Mouse (Mus musculus) stomach, embryonic 14.5 days (tissue): ENCODE measurements around the gene Tm9sf2. TPM values are rescaled to one million over a fixed set of nuclear protein-coding genes. Genes with fewer than 3 reads are reported as not detected.
"Not testable (repeated sequence)": the region's sequence is repeated elsewhere in the genome, so short reads cannot be mapped to it uniquely, and the experiment has no call there.

Experiments used
- ATAC-seq: fragments of 200-750 bp; cut with Nextera tagmentation; 2 replicates; pipeline ENCODE4 v1.8.0; 2017; ENCODE audit warnings: low read depth, moderate TSS enrichment; ENCODE audit not compliant: insufficient number of reproducible peaks, insufficient read depth, low FRiP score
- H3K27ac ChIP-seq: fragments of 300-500 bp; sonication (generic); 2 replicates; pipeline ENCODE4 v1.5.1; 2014; ENCODE audit warnings: mild to moderate bottlenecking, low read length, moderate library complexity, mixed read lengths
- H3K27me3 ChIP-seq: fragments of 300-500 bp; sonication (generic); 2 replicates; pipeline ENCODE4 v1.6.1; 2014; ENCODE audit warnings: low read length, control low read depth, mixed read lengths; ENCODE audit not compliant: control insufficient read depth, insufficient read depth
- H3K36me3 ChIP-seq: fragments of 300-500 bp; sonication (generic); 2 replicates; pipeline ENCODE4 v1.6.1; 2014; ENCODE audit warnings: mild to moderate bottlenecking, control low read depth, low read length, moderate library complexity, mixed read lengths; ENCODE audit not compliant: control insufficient read depth, insufficient read depth
- H3K4me1 ChIP-seq: fragments of 300-500 bp; sonication (generic); 2 replicates; pipeline ENCODE4 v1.6.1; 2014; ENCODE audit warnings: low read length, control low read depth, mixed read lengths; ENCODE audit not compliant: control insufficient read depth, insufficient read depth
- H3K4me2 ChIP-seq: fragments of 300-500 bp; sonication (generic); replicated peaks from 2 replicates; pipeline ENCODE4 v1.6.1; 2014; ENCODE audit warnings: low read depth, low read length, control low read depth
- H3K4me3 ChIP-seq: fragments of 300-500 bp; sonication (generic); 2 replicates; pipeline ENCODE4 v1.5.1; 2014; ENCODE audit warnings: low read depth, low read length, control low read depth
- H3K9ac ChIP-seq: fragments of 300-500 bp; sonication (generic); replicated peaks from 2 replicates; pipeline ENCODE4 v1.6.1; 2014; ENCODE audit warnings: low read depth, mild to moderate bottlenecking, control low read depth, low read length, moderate library complexity, mixed read lengths
- H3K9me3 ChIP-seq: fragments of 300-500 bp; sonication (generic); 2 replicates; pipeline ENCODE4 v1.6.1; 2016; ENCODE audit warnings: low read depth, low read length, control low read depth; ENCODE audit not compliant: control insufficient read depth
- WGBS: fragments of 180-500 bp; shearing (Covaris S2); extraction: QIAGEN DNeasy Blood & Tissue Kit; methylation state at CpG from one replicate; pipeline ENCODE4 v1.1.7; 2014; 5-methylcytosine and 5-hydroxymethylcytosine counted together
- polyA plus RNA-seq: library from polyadenylated mRNA; unstranded; fragments of >200 nt; fragmentation: Nextera tagmentation; extraction: Ambion mirVana; gene quantifications from 2 replicates; pipeline ENCODE4 v1.2.1, GENCODE M21; 2014

Tm9sf2 gene
- polyA plus RNA-seq, 1 experiment from 2014 or later = 166 TPM

DNA sequence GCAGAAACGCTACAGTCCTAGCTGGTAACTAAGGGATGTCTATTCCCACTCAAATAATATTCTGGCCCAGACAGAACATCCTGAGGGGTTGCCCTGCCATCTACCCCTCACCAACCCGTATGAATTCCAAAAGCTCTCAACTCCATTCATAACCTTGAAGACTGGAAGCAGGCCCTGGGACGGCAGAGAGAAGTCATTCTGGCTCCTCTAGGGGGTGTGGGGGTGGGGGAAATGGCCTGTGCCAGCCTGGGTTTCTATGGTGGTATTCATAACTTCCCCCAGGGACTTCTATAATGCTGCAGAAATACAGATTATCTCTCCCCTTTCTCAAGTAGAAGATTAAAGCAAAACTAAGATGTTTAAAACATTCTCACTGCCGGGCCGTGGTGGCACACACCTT is 26.9 kb upstream of the Tm9sf2 start:
- no peak overlapping the region for H3K4me2 ChIP-seq

DNA sequence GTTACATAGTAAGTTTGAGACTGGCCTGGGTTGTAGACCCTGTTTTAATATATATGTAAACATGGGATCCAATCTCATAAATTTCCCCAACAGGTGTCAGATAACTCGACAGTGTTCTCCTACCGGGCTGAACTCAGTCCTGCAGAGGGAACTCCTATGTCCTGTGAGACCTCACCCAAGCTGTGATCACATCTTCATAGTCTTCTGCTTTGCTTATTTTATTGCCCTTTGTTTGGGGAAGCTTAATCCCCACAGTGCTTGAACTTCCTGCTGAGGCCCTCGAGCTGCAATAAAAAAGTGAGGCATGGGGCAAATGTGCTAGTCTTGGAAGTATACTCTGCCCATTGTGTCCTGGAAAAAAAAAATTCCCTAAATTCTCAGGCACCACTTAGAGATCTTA is 25.5 kb upstream of the Tm9sf2 start:
- no peaks in the 10 kb centered on the region for H3K9me3 ChIP-seq
- no peaks in the 10 kb centered on the region for H3K27me3 ChIP-seq
- H3K4me2 ChIP-seq = no peak overlapping the region
- no peak overlapping the region for H3K4me3 ChIP-seq
- no peaks in the 10 kb centered on the region for H3K36me3 ChIP-seq
- H3K4me1 ChIP-seq = no peaks in the 10 kb centered on the region
- WGBS = 18% methylated on average over 3 of the region's 3 CpGs
- ATAC-seq = no peak
- no peak overlapping the region for H3K9ac ChIP-seq
- H3K27ac ChIP-seq = no peak overlapping the region

More for the DNA sequence above, 26.9 kb upstream of the Tm9sf2 start:
- no peak overlapping the region for H3K9ac ChIP-seq
- WGBS = 86% methylated on average over 5 of the region's 5 CpGs
- H3K27ac ChIP-seq = no peak overlapping the region
- no peaks in the 10 kb centered on the region for H3K9me3 ChIP-seq
- H3K36me3 ChIP-seq = no peaks in the 10 kb centered on the region
- no peak for ATAC-seq
- H3K4me3 ChIP-seq = no peak overlapping the region
- no peaks in the 10 kb centered on the region for H3K27me3 ChIP-seq
- no peaks in the 10 kb centered on the region for H3K4me1 ChIP-seq

DNA sequence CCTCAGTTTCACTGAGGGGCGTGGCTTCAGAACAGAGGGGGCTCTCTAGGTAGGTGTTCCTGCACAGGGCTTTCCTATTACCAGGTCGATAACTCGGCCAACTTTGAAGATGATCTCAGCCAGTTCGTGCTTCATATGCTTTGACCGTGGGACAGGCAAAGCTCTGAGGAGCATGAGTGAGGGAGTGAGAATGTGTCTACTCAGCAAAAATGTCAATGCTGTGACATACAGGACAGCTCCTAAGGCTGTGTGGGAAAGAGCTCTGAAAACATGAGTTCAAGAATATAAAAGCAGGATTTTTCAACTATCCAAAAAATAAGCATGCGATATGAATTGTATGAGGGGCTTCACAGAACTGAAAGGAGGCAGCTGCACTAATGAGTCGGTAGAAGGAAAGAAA is 23.3 kb upstream of the Tm9sf2 start:
- Histone ChIP-seq H3K4me2 (no peak overlapping the region), H3K9ac (no peak overlapping the region), H3K36me3 (no peaks in the 10 kb centered on the region), H3K9me3 (no peaks in the 10 kb centered on the region), H3K4me1 (no peaks in the 10 kb centered on the region), H3K27me3 (no peaks in the 10 kb centered on the region), H3K27ac (no peak overlapping the region), H3K4me3 (no peak overlapping the region)
- no peak for ATAC-seq
- 80% methylated on average over 7 of the region's 7 CpGs for whole genome bisulfite sequencing

DNA sequence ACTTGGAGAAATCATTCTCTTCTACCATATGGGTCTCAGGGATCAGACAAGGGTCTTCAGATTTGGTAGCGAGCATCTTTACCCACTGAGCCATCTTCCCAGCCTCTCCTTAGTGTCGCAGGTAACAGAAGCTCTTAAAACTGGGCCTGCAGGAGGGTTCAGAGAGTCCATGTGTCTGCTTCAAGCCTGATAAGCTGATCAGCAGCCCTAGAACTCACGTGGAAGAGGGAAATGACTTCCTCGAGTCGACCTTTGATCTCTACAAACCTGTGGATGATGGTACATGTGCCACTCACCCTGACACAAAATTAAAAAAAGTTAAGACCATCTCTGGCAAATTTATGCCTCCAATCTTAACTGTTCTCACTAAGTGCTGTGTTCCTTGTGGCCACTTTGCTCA is 18.9 kb upstream of the Tm9sf2 start:
- ATAC-seq = no peak
- H3K27me3 ChIP-seq = no peaks in the 10 kb centered on the region
- no peaks in the 10 kb centered on the region for H3K4me1 ChIP-seq
- H3K4me3 ChIP-seq = no peak overlapping the region
- WGBS = 73% methylated on average over 5 of the region's 5 CpGs
- H3K9me3 ChIP-seq = no peaks in the 10 kb centered on the region
- H3K36me3 ChIP-seq = no peaks in the 10 kb centered on the region
- no peak overlapping the region for H3K27ac ChIP-seq
- H3K9ac ChIP-seq = no peak overlapping the region
- H3K4me2 ChIP-seq = no peak overlapping the region

DNA sequence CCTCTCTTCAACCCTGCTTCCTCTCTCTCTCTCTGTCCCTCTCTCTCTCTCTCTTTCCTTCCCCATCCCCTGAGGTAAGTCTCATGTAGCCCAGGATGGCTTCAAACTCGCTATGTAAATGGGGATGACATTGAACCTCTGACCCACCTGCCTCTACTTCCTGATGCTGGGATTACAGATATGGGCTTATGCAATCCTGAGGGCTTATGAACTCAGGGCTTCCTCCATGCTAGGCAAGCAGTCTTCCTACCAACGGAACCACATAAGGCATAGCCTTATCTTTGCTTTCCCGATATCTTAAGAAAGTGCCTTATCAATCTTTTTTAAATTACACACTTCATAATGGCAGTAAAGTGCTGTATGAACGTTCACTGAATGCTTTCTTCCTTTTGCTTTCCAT is 14.5 kb upstream of the Tm9sf2 start:
- whole genome bisulfite sequencing = 75% methylated on average over 4 of the region's 4 CpGs
- no peak overlapping the region for H3K4me3 ChIP-seq
- no peak for ATAC-seq

DNA sequence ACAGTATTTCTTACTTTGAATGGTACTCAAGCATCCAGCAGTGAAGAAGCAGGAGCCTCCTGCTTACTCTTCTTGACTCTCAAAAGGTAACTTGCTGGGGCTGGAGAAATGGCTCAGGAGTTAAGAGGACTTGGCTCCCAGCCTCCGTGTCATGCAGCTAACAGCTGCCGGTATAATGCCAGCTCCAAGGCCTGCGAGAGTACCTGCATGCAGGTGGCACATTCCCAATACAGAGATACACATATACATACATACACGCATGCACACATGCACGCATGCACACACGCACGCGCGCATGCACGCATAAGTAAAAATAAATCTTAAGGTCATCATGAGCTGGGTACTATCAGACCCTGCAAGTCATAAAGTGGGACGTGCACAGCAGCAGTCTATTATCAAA is 10.5 kb upstream of the Tm9sf2 start:
- no peaks in the 10 kb centered on the region for H3K27me3 ChIP-seq
- H3K9ac ChIP-seq = no peak overlapping the region
- no peaks in the 10 kb centered on the region for H3K36me3 ChIP-seq
- no peak for ATAC-seq
- no peak overlapping the region for H3K4me2 ChIP-seq
- 96% methylated on average over 11 of the region's 11 CpGs for WGBS
- H3K27ac ChIP-seq = no peak overlapping the region
- no peaks in the 10 kb centered on the region for H3K4me1 ChIP-seq
- H3K4me3 ChIP-seq = no peak overlapping the region
- no peaks in the 10 kb centered on the region for H3K9me3 ChIP-seq

More for the DNA sequence above, 14.5 kb upstream of the Tm9sf2 start:
- H3K27ac ChIP-seq = no peak overlapping the region
- no peaks in the 10 kb centered on the region for H3K9me3 ChIP-seq
- no peaks in the 10 kb centered on the region for H3K27me3 ChIP-seq
- H3K4me2 ChIP-seq = no peak overlapping the region
- no peaks in the 10 kb centered on the region for H3K4me1 ChIP-seq
- H3K9ac ChIP-seq = no peak overlapping the region
- no peaks in the 10 kb centered on the region for H3K36me3 ChIP-seq

DNA sequence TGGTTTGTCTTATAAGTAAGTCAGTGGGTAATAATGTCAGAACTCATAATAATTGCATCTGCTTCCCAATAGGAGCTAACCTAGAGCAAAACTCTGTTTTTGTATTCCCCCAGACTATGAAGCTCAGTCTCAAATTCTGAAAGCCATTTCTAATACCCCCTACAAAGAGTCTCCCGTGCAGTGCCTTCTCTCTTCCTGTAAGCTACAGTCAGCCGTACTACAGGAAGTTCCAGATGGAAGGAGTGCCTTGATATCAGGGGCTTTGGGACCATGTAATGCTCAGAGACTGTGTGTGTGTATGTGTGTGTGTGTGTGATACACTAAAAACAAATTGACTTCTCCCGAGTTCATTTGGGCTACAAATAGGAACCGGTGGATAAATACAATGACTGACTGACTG is 7.3 kb upstream of the Tm9sf2 start:
- ATAC-seq = no peak
- Histone ChIP-seq H3K4me1 (0 out of 2 replicates have a peak, but pooled peaks cover 2% of the 10 kb centered on the region), H3K36me3 (no peaks in the 10 kb centered on the region), H3K27ac (no peak overlapping the region), H3K4me2 (no peak overlapping the region), H3K9me3 (no peaks in the 10 kb centered on the region), H3K4me3 (no peak overlapping the region), H3K9ac (no peak overlapping the region), H3K27me3 (no peaks in the 10 kb centered on the region)
- WGBS = 81% methylated on average over 4 of the region's 4 CpGs

DNA sequence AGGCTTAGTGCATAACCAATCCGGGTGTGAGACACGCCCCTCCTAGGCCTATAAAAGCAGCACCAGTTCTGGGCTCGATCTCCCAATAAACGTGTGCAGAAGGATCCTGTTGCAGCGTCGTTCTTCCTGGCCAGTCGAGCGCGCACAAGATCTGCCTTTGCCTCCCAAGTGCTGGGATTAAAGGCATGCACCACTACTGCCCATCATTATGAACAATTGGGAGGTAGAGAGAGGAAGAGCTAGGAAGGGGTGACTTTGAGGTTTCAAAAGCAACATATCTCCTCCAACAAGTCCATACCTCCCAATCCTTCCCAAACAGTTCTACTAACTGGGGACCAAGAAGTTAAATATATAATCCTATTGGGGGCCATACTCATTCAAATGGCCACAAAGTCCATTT is 4.9 kb upstream of the Tm9sf2 start:
- not testable (repeated sequence) for H3K4me3 ChIP-seq, H3K36me3 ChIP-seq, H3K9ac ChIP-seq, ATAC-seq, H3K27me3 ChIP-seq, H3K9me3 ChIP-seq, H3K27ac ChIP-seq, H3K4me2 ChIP-seq
- H3K4me1 ChIP-seq = peaks cover 15% of the 10 kb centered on the region; the same call in 1 of the 2 replicates
- WGBS = 93% methylated on average over 9 of the region's 9 CpGs

DNA sequence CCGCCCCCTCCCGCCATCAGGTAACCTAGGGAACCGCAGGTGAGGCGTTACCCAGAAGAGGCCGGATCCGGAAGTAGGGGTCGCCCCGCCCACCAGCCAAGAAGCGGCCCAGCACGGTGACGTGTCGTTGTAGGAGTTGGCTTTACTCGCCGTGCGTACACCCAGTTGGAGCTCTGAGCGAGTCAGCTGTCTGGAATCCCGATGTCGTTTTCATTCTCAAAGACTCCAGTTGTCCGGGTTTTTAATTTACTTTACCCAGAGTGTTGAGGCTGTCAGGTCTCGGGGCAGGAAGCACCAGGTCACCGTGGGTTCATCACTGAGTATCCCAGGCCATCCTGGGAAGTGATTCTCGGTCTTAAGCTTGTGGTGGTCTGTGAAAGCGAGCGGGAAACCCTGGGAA is 2.0 kb upstream of the Tm9sf2 start:
- Histone ChIP-seq H3K4me2 (peak overlapping the region; percentile 83), H3K9ac (peak overlapping the region; percentile 47), H3K27me3 (no peaks in the 10 kb centered on the region), H3K36me3 (no peaks in the 10 kb centered on the region), H3K4me1 (peaks cover 24% of the 10 kb centered on the region), H3K9me3 (no peaks in the 10 kb centered on the region), H3K4me3 (peak overlapping the region; percentile 69), H3K27ac (peak overlapping the region; percentile 94)
- ATAC-seq = peak; percentile 94
- WGBS = 2% methylated on average over 24 of the region's 24 CpGs
